Mouse (Mus musculus): Measurements from ENCODE around the gene Gramd1c.

Gene Gramd1c

DNA sequence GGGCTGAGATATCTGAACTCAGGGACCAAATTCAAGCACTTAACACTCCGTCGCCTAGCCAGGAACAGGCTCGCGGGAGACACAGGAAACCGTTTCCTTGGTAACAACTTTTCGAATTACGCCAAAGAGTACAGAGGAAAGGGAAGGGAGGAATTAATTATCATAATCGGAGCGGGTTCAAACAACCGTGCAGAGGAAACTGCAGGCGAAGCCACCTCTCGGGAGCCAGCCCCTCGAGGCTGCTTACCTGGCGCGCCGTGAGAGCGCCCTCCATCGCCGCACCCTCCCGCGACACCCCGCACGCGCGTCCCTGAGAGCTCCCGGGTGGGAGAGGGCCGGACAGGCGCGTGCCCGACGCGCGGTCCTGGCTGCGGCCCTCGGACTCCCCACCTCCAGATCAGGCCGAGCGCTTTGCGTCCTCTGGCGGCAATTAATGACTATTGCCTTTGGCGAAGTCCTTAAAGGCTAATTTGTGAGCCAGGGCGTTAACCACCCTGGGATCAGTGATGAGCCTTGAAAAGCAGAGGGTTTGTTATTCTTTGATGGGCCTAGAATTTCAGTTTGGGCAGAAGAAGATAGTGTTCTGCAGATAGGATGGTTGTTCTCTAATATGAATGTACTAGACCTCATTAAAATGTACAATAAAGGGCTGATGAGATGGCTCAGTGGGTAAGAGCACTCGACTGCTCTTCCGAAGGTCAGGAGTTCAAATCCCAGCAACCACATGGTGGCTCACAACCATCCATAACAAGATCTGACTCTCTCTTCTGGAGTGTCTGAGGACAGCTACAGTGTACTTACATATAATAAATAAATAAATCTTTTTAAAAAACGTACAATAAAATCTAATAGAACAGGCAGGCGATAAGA lies at the start of gene Gramd1c:
Gramd1c (minus strand) TSS at position 321 of the 870 bp plus-strand sequence.
- in situ Hi-C loops (cut with MboI; ENCODE audit: low sequenced_read_pairs) = no loop called here

DNA sequence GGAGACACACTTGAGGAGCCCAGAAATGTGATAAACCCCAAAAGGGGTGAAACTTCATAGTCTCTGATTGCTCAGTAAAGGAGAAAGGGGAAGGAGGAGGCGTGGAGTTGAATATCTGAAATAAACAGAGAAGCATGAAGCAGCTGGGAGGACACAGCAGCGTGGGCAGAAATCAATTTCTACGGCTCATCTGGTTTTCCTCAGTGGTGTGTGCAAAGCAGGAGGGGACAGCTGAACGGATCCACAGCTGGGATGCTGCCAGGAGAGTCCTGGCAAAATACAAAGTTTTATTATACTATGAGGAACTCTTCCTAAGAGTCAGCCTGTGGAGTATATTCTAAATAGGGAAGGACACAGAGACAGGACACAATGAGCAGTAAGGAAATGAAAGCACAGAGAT lies 45.9 kb upstream of the Gramd1c start:
- in situ Hi-C loops (cut with MboI; ENCODE audit: low sequenced_read_pairs) = no loop called here

DNA sequence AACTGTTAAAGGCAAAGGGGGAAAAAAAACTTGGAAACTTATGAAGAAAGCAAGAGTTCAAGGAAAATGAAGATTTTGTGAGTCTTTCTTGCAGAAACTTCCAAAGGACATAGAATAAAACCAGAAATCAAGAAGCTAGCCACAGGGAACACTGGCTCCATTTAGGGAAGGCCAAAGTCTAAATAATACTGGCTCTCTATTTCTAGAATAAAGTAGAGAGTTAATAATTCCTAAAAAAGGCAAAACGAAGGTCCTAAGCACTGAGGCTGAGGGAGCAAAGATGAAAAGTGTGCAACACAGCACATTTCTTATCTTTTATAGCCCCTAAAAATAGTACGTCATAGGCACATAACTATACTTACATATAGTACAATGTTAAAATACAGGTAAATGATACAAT lies 42.1 kb upstream of the Gramd1c start:
- in situ Hi-C loops (cut with MboI; ENCODE audit: low sequenced_read_pairs) = no loop called here

DNA sequence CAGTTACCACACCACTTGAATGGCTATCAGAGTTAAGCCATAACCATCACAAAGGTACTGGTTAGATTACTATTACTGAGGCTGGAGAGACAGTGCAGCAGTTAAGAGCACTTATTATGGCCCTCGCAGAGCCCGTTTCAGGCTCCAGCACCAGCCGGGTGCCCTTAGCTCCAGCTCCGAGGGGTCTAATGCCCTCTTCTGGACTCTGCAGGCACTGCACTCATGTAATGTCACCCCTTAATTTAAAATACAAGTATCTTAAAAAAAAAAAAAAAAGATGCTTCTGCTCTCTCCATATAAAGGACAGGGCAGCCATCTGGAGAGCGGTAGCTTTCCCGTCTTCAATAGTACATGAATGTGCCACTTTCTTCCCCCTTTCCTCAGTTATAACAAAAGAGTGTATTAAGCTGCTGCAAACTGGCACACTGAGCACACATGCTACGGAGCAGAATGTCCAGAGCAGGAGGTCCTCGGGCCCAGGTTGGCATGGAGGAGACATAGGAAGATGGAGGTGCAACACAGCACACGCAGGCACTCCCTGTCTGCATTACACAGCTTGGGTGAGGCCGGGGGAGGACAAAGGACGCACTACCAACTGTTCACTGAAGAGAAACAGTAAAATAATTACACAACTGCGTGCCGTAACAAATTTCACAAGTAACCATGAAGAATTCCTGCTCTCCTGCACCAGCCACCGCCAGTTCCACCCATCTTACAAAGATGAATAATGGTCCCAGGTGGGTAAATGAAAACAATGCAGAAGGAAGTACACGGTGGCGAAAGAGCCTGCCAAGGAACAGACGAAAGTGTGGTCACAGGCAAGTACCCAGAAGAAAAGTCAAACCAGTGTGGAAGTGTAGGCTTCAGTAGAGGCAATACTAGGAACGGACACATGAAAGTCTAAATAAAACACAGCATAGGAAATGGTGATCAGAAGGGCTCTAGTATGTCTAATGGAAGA lies 40.9 kb upstream of the Gramd1c start:
- in situ Hi-C loops (cut with MboI; ENCODE audit: low sequenced_read_pairs) = no loop called here

DNA sequence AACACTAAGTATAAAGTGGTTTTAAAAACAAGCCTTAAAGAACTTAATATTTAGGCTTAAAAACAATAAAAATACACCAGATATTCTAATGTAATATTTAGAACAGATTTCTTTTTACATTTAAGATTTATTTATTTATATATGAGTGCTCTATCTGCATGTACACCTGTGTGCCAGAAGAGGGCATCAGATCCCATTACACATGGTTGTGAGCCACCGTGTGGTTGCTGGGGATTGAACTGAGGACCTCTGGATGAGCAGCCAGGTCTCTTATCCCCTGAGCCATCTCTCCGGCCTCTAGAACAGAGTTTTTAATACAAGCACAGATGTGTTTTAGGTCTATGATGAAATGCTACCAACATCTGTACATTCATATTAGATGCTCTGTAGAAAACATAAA lies 39.8 kb upstream of the Gramd1c start:
- in situ Hi-C loops (cut with MboI; ENCODE audit: low sequenced_read_pairs) = no loop called here

DNA sequence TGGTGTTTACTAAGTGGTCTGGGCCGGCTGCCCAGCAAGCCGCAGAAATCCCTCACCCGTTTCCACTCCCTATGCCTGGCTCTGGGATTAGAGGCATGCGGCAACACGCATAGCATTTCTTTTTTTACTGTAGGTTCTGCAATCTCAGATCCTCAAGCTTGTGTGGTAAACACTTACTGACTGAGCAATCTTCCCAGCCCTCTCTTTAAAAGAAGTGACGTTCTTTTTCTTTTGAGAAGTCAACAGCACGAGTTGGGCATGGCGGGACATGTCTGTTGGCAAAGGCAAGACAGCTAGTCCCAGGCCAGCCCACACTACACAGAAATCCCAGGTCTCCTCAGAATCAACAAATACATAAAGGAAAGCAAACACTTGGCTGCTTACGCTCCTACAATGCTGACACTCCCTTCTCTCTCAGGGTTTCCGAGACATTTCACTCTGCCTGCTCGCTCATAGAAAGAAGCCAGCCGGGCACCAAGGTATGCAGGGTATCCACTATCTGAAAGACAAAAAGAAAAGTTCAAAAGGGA lies 38.1 kb upstream of the Gramd1c start:
- in situ Hi-C loops (cut with MboI; ENCODE audit: low sequenced_read_pairs) = no loop called here

DNA sequence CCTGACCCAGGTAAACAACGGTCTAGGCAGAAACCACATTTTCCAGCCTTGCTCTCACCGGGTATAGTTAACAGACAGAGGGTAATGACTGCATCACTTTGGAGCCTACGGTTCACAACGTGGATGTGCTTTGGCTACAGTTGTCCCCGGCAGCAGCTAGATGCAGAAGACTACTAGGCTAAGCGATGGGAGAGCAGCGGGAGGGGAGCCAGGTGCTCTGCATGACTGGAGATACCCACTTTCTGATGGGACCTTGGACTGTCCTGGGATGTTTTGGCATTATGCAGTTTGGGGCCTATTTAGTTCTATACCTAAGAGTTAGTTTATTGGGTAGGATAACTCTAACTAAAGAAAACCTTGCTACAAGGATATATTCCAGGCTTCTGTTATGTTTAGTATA lies 36.2 kb upstream of the Gramd1c start:
- in situ Hi-C loops (cut with MboI; ENCODE audit: low sequenced_read_pairs) = no loop called here

DNA sequence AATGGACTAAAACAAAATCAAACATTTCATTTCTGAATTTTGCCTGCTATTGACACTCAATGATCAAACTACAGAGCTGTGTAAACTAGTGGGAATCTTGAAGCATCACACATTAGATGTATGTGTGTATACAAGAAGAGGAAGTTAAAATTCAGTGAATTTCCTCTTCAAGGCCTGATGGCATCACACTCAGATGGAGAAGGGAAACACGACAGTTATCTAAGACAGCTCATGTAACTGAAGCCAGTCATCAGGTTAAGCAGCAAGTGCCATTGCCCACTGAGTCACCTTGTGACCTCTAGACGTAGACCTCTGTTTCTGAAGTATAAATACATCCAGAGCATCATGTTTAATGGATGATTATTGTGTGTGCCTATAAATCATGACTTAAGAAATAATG lies 24.5 kb upstream of the Gramd1c start:
- in situ Hi-C loops (cut with MboI; ENCODE audit: low sequenced_read_pairs) = no loop called here

DNA sequence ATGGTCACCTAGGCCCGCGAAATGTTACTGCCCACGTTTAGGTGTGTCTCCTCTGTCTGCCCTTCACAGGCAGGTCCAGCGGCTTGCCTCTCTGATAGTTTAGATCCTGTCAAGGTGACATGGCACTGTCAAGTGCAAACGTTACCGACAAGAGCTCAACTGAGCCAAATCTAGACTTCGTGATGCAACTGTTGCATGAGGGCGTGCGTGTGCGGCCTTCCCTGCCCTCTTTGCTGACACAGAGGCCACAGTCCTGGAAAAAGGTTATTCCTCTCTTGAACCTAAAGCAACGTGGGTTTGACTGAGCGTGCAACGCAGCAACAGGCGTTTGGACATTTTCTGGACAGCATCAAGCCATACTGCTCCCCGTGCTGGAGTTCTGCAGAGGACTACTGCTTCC lies 1.8 kb downstream of the Gramd1c start:
- in situ Hi-C loops (cut with MboI; ENCODE audit: low sequenced_read_pairs) = no loop called here

DNA sequence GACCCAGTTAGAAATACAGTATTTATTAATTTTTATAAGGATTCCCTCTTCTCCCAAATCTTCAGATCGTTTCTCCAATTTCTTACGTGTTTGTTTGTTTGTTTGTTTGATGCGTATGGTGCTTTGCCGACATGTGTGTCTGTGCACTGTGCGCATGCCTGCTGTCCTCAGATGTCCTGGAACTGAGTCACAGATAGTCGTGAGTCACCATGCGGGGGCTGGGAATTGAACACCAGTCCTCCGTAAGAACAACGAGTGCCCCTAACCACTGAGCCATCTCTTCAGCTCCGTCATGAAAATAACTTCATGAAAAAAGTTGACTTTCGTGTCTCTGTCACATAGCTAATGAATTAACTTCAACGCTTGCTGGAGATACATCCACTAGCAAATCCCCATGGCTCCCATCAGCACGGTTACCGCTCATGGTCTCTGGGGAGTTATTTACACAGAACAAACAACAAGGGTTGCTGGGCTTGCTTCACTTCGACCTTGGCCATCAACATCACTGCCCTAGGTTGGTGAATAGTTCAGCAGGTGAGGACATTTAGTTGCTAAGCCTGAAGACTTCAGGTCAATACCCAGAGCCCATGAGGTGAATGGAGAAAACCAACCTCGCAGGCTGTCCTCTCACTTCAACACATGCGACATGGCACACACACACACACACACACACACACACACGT lies 2.4 kb downstream of the Gramd1c start:
- in situ Hi-C loops (cut with MboI; ENCODE audit: low sequenced_read_pairs) = no loop called here

DNA sequence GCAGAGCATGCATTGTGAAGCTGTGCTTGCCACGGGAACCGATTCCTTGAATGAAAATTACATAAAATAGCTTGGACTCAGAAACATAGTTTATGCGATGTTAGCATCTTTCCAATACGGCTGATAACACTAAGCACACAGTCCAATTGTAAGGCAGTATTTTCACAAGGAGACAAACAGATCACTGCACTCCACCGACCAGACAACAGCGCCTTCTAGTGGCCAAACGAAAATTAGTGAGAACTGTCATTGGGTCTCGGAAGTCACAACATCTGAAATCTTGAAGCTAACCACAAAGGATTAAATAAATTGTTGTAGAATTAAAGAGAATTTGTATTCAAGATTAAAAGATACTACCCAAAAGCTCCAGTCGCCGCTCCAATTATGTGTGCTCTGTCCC lies 4.4 kb downstream of the Gramd1c start:
- in situ Hi-C loops (cut with MboI; ENCODE audit: low sequenced_read_pairs) = loop anchor here (10.0 kb wide), 1 partner anchor 174 kb away; the partner anchor contains the start of gene Ccdc191

DNA sequence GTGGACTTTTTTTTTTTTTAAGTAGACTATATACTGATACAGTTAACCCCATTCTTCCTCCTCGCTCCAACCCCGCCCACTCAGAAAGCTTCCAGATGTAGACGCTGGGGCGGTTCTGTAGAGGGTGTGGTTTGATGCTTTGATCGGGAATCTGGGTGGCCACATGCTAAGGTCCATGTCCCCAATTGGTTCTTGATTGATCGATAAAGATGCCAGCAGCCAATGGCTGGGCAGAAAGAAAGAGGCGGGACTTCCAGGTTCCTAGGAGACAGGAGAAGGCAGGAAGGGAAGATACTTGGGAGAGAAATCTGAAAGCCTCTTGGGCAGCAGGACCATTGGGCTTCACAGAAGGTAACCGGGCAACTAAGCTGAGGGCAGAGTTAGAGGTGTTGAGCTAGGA lies 7.4 kb downstream of the Gramd1c start:
- in situ Hi-C loops (cut with MboI; ENCODE audit: low sequenced_read_pairs) = loop anchor here (10.0 kb wide), 1 partner anchor 171 kb away; the partner anchor contains the start of gene Ccdc191

DNA sequence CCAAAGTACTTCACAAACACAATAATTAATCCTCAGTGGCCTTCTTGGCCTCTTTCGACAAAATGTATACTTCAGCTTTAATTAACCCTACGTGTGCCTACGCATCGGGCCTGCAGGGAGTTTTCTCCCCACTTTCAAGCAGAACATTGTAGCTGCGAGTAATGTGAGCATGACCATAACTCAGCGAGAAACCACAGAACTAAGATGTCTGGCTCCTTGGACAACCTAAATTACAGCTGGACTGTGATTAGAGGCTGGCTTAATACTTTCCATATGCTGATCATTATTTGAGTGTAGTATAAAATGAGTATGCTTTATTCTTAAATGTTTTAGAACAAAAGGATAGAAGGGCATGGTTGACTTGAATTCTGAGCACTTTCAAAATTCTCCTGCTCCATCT lies 9.9 kb downstream of the Gramd1c start:
- in situ Hi-C loops (cut with MboI; ENCODE audit: low sequenced_read_pairs) = loop anchor here (10.0 kb wide), 1 partner anchor 168 kb away; the partner anchor contains the start of gene Ccdc191

DNA sequence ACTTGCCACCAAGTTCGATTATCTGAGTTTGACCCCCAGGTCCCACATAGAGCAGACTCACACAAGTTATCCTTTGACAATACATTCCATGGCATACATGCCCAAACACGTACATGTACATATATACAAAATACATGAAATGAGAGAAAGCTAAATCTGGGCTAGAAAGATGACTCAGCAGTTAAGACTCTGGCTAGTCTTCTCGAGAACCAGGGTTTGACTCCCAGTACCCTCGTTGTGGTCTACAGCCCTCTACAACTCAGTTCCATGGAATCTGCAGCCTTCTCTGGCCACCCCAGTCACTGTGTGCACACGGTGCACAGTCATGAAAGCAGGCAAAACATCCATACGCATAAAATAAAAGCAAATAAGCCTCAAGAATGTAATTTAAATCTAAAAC lies 10.8 kb downstream of the Gramd1c start:
- in situ Hi-C loops (cut with MboI; ENCODE audit: low sequenced_read_pairs) = loop anchor here (10.0 kb wide), 1 partner anchor 168 kb away; the partner anchor contains the start of gene Ccdc191

DNA sequence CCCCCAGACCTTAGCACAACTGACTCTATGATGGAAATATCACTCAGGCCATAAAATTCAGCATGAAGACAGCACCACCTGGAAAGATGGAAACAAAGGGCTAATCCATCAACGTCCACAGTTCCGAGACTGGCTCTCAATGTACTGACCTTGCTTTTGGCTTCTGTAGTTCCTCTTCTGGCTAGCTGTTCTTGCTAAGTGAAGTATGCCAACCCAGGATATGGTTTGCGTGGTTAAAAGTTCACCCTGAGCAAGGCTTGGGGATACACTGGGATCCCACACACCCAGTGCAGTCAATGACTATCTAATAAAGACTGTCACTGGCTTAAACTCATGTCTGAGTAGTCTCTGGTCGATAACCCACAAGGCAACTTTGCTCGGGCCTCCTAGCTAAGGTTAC lies 13.0 kb downstream of the Gramd1c start:
- in situ Hi-C loops (cut with MboI; ENCODE audit: low sequenced_read_pairs) = loop anchor here (10.0 kb wide), 1 partner anchor 165 kb away; the partner anchor contains the start of gene Ccdc191

DNA sequence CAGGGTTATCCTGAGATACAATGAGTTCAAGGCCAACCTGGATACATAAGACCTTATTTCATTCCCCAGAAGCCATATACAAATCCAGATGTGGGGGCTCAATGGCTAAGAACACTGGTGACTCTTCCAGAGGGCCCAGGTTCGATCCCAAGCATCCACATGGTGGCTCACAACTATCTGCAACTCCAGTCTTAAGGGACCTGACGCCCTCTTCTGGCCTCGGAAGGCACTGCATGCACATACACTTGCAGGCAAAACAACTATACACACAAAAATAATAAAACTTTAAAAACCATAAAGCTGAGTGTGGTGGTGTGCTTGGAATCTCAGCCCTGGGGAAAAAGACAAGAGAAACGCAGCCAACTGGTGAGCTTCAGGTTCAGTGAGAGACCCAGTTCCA lies 24.0 kb downstream of the Gramd1c start:
- in situ Hi-C loops (cut with MboI; ENCODE audit: low sequenced_read_pairs) = no loop called here

DNA sequence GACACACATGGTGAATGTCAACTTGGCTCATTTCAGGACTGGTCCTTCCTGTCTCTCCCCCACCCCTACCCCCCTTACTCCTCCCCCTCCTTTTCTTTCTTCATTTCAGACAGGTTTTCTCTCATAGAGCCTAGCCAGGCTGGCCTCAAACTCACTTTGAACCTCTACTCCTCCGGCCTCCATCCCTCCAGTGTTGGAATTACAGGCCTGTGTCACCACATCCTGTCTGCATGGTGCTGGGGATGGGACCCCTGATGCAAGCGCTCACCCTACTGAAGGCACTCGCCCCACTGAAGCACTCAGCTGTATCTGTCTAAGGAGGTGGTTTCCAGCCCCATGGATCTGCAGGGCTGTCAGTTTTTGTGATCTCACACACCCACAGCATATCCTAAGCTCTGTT lies 27.9 kb downstream of the Gramd1c start:
- in situ Hi-C loops (cut with MboI; ENCODE audit: low sequenced_read_pairs) = no loop called here

DNA sequence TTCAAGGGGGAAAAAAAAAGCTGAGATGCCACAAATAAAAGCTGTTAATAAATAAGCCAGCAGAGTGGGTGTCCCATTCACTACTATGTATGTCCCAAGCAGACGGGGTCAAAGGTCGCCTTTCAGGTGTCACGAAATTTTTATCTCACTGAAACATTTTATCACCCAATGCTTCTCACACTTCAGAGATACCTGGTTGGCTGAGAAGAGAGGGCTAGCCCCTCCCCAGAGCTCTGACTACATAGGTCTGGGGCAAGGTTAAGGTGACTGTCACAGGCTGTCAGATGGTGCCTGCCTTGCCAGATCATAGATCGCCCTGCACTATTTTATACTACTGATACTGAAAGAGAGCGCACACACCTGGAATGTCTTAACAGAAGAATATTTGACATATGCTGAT lies 29.8 kb downstream of the Gramd1c start:
- in situ Hi-C loops (cut with MboI; ENCODE audit: low sequenced_read_pairs) = no loop called here

DNA sequence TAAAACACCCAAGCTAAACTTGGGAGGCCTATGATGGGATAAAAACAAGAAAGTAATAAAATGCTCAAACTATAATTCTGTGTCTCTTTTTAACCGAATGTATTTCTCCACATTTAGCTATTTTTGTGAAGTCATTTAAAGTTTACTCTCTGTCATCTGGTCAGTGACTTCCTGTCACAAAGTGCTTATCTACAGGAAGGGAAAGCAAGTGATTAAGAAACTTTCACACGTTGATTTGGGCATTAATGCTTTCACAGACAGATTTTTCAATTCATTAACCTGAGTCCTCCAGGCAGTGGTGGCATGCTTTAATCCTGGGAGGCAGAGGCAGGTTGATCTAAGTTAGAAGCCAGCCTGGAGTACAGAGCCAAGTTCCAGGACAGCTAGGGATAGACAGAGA lies 33.9 kb downstream of the Gramd1c start:
- in situ Hi-C loops (cut with MboI; ENCODE audit: low sequenced_read_pairs) = no loop called here

DNA sequence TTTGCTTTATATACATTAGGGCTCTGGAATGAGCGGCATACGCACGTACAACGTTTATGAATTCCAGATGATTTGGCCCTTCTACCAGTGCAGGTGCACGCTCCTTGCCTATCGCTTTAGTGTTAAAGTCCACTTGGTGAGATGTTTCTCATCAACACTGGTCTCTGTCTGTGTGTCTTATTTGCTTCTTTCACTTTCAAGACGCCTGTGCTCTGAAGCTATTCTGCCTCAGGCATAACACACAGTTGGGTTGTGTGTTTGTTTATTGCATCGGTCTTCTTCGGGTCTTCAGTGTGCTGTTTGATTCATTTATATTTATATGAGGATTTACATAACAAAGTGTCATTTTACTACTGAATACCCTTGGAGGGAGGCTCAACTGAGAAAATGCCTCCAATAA lies 36.3 kb downstream of the Gramd1c start:
- in situ Hi-C loops (cut with MboI; ENCODE audit: low sequenced_read_pairs) = no loop called here

DNA sequence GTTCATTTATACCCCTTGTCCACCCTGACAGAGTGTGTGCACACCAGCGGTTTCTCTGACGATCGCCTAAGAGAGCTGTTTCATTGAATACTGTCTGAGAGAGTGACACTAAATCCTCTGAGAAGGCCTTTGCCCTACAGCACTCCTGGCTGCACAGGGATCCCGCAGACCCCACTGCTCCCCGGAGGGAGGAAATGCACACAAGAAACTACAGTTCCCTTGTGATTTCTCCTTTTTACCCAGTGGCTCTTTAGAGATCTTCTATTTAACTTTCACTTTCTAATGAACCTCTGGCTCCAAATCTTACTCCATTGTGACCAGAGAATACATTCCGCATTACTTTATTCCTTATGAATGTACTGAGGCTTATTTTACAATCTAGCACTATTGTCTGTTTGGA lies 36.9 kb downstream of the Gramd1c start:
- in situ Hi-C loops (cut with MboI; ENCODE audit: low sequenced_read_pairs) = no loop called here

Data from CH12F3 (cell line).